Mouse (Mus musculus): ENCODE measurements around the gene Gjd2. TPM values are rescaled to one million over a fixed set of nuclear protein-coding genes. Genes with fewer than 3 reads are reported as not detected.
A peak's percentile ranks its signal among the peaks of the same experiment; 100 is the strongest.

The Gjd2 gene
- polyA plus RNA-seq, 1 experiment from 2014 or later = 0.07 TPM

- no peak overlapping the region for H3K27ac ChIP-seq (ENCODE audit: low read length)
- no peak overlapping the region for H3K4me3 ChIP-seq (ENCODE audit: low read length)
- ATAC-seq (replicated peaks; ENCODE audit: extremely low read depth, insufficient read depth, low FRiP score) = no peak
- no peaks in the 10 kb centered on the region for H3K36me3 ChIP-seq (ENCODE audit: control insufficient read depth, insufficient read depth)
- H3K4me1 ChIP-seq (ENCODE audit: control insufficient read depth, insufficient read depth, low read length) = peaks cover 12% of the 10 kb centered on the region
- H3K9ac ChIP-seq (ENCODE audit: low read length) = no peak overlapping the region
- H3K27me3 ChIP-seq (ENCODE audit: control insufficient read depth, insufficient read depth, low read length) = no peaks in the 10 kb centered on the region
- WGBS = 82% methylated on average over 2 of the region's 2 CpGs
- H3K4me2 ChIP-seq (ENCODE audit: low read depth, low read length) = no peak overlapping the region
- H3K9me3 ChIP-seq (replicated peaks; ENCODE audit: control insufficient read depth, low read length) = no peaks in the 10 kb centered on the region
Measured at GRCm38 (mm10) chr2:113984890-113985289, 28.5 kb downstream of the Gjd2 start.

DNA sequence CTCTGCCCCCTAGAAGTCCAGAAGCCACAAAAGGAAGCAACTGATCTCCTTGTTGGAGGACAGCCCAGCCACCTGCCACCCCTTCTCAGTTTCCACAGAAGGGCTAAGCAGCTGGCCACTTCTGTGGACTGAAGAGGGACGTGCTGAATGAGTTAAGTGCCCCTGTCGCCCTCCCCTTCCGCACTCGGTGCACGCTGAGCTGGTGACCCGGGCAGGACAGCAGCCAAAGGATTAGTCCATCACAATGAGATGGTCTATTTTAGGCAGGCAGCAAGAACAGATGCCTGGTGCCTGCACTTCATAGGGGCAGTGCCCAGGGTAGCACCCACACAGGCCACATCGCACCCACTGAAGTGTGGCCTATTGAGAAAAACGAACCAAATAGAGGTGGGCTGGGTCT lies 32.8 kb downstream of the Gjd2 start:
- Histone ChIP-seq H3K4me2 (ENCODE audit: low read depth, low read length) (peak overlapping the region; percentile 31; the same call in 1 of the 2 replicates), H3K36me3 (ENCODE audit: control insufficient read depth, insufficient read depth) (no peaks in the 10 kb centered on the region), H3K4me1 (ENCODE audit: control insufficient read depth, insufficient read depth, low read length) (peaks cover 24% of the 10 kb centered on the region), H3K4me3 (ENCODE audit: low read length) (no peak overlapping the region), H3K9ac (ENCODE audit: low read length) (peak overlapping the region; percentile 62), H3K9me3 (replicated peaks; ENCODE audit: control insufficient read depth, low read length) (no peaks in the 10 kb centered on the region), H3K27ac (ENCODE audit: low read length) (peak overlapping the region; percentile 93), H3K27me3 (ENCODE audit: control insufficient read depth, insufficient read depth, low read length) (no peaks in the 10 kb centered on the region)
- WGBS = 28% methylated on average over 8 of the region's 8 CpGs
- ATAC-seq (replicated peaks; ENCODE audit: extremely low read depth, insufficient read depth, low FRiP score) = peak; percentile 98

DNA sequence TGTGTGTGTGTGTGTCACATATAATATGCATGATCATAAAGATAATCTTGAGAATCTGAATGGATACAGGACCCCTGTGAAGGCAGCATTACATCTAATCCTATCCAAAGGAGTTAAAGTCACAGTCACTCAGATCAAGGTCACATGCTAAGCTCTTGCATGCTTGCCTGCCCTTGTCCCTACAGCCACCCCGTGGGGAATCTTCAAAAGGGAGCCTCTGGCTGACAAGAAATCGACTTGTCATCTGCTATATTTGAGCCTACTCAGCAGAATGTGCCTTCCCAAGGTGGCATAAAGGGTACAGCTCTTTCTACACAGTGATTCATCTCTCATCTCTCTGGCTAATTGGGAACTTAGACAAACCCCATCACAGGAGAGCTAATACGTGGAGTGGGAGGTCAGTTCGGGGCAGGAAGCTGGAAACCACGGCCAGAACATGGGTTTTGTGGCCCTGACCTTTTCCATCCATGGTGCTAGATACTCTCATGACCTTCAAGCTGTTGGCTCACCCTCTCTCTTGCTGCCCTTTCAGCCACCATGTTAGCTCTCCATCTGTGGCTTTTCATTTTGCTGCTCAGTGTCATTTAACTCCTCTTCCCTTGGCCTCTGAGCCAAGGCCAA lies 35.2 kb downstream of the Gjd2 start:
- Histone ChIP-seq H3K27ac (ENCODE audit: low read length) (no peak overlapping the region), H3K4me1 (ENCODE audit: control insufficient read depth, insufficient read depth, low read length) (peaks cover 24% of the 10 kb centered on the region), H3K36me3 (ENCODE audit: control insufficient read depth, insufficient read depth) (no peaks in the 10 kb centered on the region), H3K27me3 (ENCODE audit: control insufficient read depth, insufficient read depth, low read length) (no peaks in the 10 kb centered on the region), H3K9ac (ENCODE audit: low read length) (no peak overlapping the region), H3K4me3 (ENCODE audit: low read length) (no peak overlapping the region), H3K9me3 (replicated peaks; ENCODE audit: control insufficient read depth, low read length) (no peaks in the 10 kb centered on the region), H3K4me2 (ENCODE audit: low read depth, low read length) (no peak overlapping the region)
- WGBS = 57% methylated on average over 5 of the region's 5 CpGs
- no peak for ATAC-seq (replicated peaks; ENCODE audit: extremely low read depth, insufficient read depth, low FRiP score)

GRCm38 (mm10) chr2:113973950-113974349 lies 39.5 kb downstream of the Gjd2 start:
- Histone ChIP-seq H3K4me1 (ENCODE audit: control insufficient read depth, insufficient read depth, low read length) (peaks cover 9% of the 10 kb centered on the region; the same call in 1 of the 2 replicates), H3K27me3 (ENCODE audit: control insufficient read depth, insufficient read depth, low read length) (no peaks in the 10 kb centered on the region), H3K27ac (ENCODE audit: low read length) (no peak overlapping the region), H3K4me3 (ENCODE audit: low read length) (no peak overlapping the region), H3K4me2 (ENCODE audit: low read depth, low read length) (no peak overlapping the region), H3K9ac (ENCODE audit: low read length) (no peak overlapping the region), H3K36me3 (ENCODE audit: control insufficient read depth, insufficient read depth) (no peaks in the 10 kb centered on the region), H3K9me3 (replicated peaks; ENCODE audit: control insufficient read depth, low read length) (no peaks in the 10 kb centered on the region; the same call in 1 of the 2 replicates)
- no peak for ATAC-seq (replicated peaks; ENCODE audit: extremely low read depth, insufficient read depth, low FRiP score)
- 52% methylated on average over 7 of the region's 7 CpGs for WGBS

GRCm38 (mm10) chr2:113966421-113966820 lies 47.0 kb downstream of the Gjd2 start:
- 34% methylated on average over 4 of the region's 4 CpGs for WGBS
- no peak overlapping the region for H3K4me3 ChIP-seq (ENCODE audit: low read length)
- no peak for ATAC-seq (replicated peaks; ENCODE audit: extremely low read depth, insufficient read depth, low FRiP score)

More at GRCm38 (mm10) chr2:113966421-113966820, 47.0 kb downstream of the Gjd2 start:
- Histone ChIP-seq H3K9ac (ENCODE audit: low read length) (no peak overlapping the region), H3K27me3 (ENCODE audit: control insufficient read depth, insufficient read depth, low read length) (no peaks in the 10 kb centered on the region), H3K27ac (ENCODE audit: low read length) (no peak overlapping the region), H3K36me3 (ENCODE audit: control insufficient read depth, insufficient read depth) (no peaks in the 10 kb centered on the region), H3K4me1 (ENCODE audit: control insufficient read depth, insufficient read depth, low read length) (no peaks in the 10 kb centered on the region; the same call in 1 of the 2 replicates), H3K4me2 (ENCODE audit: low read depth, low read length) (no peak overlapping the region), H3K9me3 (replicated peaks; ENCODE audit: control insufficient read depth, low read length) (no peaks in the 10 kb centered on the region; the same call in 1 of the 2 replicates)

Other genes with a start within 250 kb of the Gjd2 start
- 0.72 and 1.1 TPM in 2 replicates for gene Scg5, start 184.5 kb downstream of the Gjd2 start, polyA plus RNA-seq (2015; fragmentation: Nextera tagmentation; extraction: Ambion mirVana)
- gene Arhgap11a, start 165.0 kb downstream of the Gjd2 start, polyA plus RNA-seq (2015; fragmentation: Nextera tagmentation; extraction: Ambion mirVana) = 25.0 and 25.4 TPM in 2 replicates
- gene Actc1, start 39.9 kb upstream of the Gjd2 start, polyA plus RNA-seq (2015; fragmentation: Nextera tagmentation; extraction: Ambion mirVana) = 15,141 and 15,377 TPM in 2 replicates
- gene Aqr, start 173.4 kb upstream of the Gjd2 start, polyA plus RNA-seq (2015; fragmentation: Nextera tagmentation; extraction: Ambion mirVana) = 21.9 and 23.8 TPM in 2 replicates
- 2.8 and 3.1 TPM in 2 replicates for gene Zfp770, start 187.8 kb upstream of the Gjd2 start, polyA plus RNA-seq (2015; fragmentation: Nextera tagmentation; extraction: Ambion mirVana)